Mouse (Mus musculus) adrenal gland (tissue): ENCODE results near the gene Dbr1.
"Not testable (repeated sequence)": the region's sequence is repeated elsewhere in the genome, so short reads cannot be mapped to it uniquely, and the experiment has no call there.

ENCODE experiments used
- intact Hi-C: fragments of 180-260 bp; cut with DNase I; formaldehyde crosslinking; loops from one replicate; pipeline ENCODE4 v1.15.1; 2025
- long read RNA-seq, 2 experiments: library from polyadenylated mRNA; unstranded; transcript quantifications; one replicate each; pipeline ENCODE4 v2.0.0; 2020; ENCODE audit warnings: borderline replicate concordance in 1 of 2; ENCODE audit not compliant: insufficient replicate concordance in 1 of 2

The Dbr1 gene
- long read RNA-seq, experiment 1, transcript Dbr1-201 (8 exons, 2,261 nt): major isoform, 15 of 17 reads
- long read RNA-seq, experiment 1, partial matches to known transcripts: 0 of 17 reads
- long read RNA-seq, experiment 1, other reads (novel, unspliced or antisense): 2 of 17 reads
- long read RNA-seq, experiment 2, transcript Dbr1-201 (8 exons, 2,261 nt): major isoform, 10 of 12 reads
- long read RNA-seq, experiment 2, partial matches to known transcripts: 0 of 12 reads
- long read RNA-seq, experiment 2, other reads (novel, unspliced or antisense): 2 of 12 reads

DNA sequence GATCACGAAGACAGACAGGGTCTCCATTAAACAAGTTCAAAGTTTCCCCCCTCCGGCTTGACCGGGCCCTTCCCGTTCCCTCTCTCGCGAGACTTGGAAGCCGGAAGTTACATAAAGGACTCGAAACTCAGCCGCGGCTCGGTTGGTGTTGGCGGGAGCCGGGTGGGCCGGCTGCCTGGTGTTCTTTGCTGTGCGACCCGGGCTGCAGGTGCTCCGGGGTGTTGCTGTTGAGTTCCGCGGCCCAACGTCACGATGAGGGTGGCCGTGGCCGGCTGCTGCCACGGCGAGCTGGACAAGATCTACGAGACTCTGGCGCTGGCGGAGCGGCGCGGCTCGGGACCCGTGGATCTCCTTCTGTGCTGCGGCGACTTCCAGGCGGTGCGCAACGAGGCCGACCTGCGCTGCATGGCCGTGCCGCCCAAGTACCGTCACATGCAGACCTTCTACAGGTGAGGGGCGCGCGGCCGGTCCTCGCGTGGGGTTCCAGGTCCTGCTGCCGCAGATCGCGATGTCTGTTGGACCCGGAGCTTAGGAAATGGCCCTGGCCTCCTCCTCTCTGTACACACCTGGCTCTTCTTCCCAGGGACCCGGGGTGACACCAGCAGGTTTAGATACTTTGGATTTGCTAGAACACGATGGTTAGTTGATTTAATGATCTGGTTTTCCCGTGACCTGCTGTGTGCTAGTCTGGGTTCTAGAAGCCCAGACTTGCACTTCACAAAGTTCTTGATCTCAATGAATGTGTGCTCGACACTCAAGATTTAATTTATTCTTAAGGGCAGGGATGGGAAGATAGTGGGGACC lies at the start of gene Dbr1:
Gene Dbr1 (plus strand): TSS at position 123 of the 804 bp plus-strand sequence.
- intact Hi-C loops: loop anchor here (10.0 kb wide), 1 partner anchor 331 kb away; the partner anchor contains the start of gene Cep70

DNA sequence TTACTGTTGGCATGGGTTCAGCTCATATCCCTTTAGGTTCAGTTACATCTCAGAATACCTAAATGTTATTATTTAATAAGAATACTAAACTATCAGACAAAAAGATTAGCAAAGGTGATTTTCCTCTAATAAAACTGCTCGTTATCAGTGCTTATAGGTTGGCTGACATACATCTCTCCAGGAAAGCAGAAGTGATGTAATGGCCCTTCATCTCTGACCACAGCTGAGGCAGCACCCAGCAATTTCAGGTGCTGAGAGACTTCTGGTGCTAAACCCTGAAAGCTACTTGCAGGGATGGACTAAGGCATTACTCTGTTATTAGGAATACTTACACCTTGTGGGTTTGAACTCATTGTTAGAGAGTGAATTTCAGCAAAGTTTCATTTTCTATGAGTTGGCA lies 43.7 kb upstream of the Dbr1 start:
- intact Hi-C loops: no loop called here

DNA sequence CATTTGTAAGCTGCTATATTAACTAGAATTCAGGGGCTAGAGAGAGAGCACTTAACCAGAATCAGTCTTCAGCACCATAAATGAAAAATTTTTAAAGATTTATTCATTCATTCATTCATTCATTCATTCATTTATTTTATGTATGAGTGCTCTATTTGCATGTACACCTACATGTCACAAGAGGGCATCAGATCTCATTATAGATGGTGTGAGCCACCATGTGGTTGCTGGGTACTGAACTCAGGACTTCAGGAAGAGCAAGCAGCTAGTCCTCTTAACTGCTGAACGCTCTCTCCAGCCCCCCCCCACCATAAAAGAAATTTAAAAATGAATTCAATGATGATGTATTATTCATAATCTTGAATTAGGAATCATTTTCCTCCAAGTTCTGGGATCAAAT lies 29.3 kb upstream of the Dbr1 start:
- intact Hi-C loops: no loop called here

DNA sequence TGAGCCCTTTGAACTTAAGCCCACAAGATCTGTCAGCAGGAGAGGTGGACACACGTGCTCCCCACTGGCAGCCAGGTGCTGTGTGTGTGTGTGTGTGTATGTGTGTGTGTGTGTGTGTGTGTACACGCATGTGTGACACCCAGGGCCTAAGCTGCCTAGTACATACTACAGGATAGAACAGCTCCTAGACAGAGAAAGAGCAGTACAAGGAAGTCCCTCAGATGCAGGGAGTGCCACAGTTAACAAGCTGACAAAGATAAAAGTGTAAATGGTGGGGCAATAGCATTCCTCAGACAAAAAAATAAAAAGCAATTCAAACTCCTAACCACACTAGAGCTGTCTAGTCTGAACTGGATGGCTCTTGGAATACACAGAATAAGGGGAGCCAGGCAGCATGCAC lies 23.5 kb upstream of the Dbr1 start:
- intact Hi-C loops: no loop called here

DNA sequence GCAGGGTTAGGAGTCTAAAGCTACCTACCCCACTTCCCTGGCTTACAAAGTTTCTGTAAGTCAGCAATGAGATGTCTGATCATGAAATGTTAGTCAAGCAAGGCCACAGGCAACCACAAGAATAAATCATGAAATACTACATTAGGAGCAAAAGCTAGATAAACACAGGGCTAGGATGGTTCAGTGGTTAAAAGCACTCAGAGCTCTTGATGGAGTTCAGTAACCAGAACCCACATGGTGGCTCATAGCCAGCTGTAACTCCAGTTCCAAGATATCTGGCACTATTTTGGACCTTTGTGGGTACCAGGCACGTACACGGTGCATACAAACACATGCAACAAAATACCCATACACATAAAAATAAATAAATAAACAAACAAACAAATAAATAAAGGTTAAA lies 22.6 kb upstream of the Dbr1 start:
- intact Hi-C loops: no loop called here

DNA sequence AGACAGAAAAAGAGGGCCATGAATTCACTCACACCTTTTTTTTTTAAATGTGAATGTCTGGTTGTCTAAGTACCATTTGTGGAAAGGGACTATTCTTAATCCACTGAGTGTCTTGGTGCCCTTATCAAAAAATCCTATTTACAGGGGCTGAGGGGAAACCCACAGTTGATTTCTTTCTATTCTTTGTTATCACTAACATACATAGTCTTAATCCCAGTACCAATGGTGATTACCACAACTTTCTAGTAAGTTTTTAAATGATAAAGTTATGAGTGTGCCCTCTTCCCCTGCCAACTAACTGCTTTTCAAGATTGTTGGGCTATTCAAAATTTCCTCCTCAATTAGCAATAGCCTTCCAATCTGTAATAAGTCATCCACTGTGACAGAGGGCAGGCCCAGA lies 21.5 kb upstream of the Dbr1 start:
- intact Hi-C loops: no loop called here

DNA sequence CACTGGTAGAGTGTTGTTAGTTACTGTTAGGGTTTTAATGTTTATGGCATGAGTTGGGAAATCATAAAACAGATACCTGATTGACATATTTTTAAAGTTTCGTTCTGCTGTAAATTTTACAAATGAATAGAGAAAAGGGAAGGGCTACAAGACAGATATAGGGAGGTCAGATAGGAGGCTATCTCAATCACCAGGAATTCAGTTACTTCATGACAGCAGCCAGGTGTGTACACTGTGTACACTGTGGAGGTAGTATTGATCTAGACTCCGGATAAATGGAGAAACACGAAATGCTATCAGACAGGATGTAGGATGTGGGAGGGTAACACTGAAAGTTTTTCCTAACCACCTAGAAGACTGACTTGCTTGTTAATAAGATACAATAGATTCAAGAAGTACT lies 20.3 kb upstream of the Dbr1 start:
- intact Hi-C loops: no loop called here

DNA sequence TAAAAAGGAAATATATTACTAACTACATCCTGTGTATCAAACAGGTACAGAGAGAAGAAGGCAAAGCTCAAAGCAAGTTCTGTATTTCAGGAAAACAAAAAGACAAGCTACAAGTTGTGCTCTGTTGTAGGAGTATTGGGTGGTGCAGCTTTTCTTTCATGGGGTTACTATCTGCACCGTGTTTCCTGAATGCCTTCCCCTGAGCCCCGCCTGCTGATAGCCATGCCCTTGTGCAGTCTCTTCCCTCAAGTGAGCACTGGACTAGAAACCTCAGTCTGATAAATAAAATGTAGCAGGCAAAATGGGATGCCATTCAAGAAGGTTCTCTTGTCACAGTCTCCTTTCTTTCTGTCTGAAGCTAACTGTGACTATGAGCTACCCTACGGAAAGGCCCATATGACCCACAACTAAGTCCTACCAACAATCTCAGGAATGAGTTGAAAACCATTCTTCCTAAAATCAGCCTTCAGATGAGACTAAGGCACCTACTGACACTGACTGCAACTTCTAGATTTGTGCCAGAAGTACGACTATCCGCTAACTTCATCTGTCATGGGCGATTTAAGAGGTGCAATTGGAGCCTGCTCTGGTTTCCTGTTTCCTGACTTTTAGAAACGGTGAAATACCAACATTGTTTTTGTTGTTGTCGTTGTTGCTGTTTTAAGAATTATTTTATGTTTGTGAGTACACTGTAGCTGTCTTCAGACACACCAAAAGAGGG lies 17.9 kb upstream of the Dbr1 start:
- intact Hi-C loops: no loop called here

DNA sequence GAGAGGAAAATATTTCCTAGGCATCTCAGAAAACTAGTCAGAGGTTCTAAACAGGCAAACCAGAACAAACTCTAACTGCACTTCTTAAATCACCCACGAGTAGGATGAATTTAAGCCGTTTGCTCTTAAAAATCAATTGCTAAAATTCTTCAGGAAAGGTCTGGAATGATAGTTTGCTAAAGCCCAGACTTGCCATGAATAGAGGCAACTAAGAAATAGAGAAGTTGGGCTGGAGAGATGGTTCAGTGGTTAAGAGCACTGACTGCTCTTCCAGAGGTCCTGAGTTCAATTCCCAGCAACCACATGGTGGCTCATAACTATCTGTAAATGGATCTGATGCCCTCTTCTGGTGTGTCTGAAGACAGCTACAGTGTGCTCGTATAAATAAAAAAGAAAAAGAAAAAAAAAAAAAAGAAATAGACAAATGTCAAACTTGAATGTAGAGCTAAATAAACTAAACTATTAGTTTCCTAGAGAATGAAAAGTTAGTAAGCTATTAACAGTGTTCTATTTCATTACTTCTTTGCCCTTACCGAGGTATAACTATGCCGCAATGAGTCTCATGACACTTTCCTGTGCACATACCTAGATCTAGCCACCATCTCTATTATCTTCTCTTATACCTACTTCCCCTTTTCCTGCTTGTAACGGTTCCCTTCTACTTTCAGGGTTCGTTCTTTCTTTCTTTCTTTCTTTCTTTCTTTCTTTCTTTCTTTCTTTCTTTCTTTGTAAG lies 16.6 kb upstream of the Dbr1 start:
- intact Hi-C loops: no loop called here

DNA sequence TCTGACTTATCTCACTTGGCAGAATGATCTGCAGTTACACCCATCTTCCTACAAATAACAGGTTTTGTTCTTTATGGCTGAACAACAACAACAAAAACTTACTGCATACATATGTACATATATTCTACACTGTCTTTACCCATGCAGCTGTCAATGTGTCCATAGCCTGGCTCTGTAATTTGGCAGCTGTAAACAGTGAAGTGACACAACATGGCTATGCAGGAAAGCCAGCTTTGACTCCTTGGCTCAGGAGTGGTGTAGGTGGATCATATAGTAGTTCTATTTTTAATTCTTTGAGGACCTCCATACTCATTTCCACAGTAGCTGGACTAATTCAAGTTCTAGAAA lies 16.1 kb upstream of the Dbr1 start:
- intact Hi-C loops: no loop called here

DNA sequence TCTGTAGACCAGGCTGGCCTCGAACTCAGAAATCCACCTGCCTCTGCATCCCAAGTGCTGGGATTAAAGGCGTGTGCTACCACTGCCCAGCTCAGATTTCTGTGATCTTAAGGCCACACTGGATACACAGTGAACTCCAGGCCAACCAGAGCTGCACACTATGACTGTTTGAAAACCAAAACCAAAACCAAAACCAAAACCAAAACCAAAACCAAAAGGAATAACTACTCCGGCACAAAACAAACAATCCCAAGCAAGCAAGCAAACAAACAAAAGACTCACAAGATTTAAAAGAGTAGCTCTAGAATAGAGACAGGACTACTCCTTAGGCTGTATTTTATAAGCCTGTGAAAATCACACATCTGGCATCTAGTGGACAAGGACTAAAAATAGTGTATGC lies 15.2 kb upstream of the Dbr1 start:
- intact Hi-C loops: no loop called here

DNA sequence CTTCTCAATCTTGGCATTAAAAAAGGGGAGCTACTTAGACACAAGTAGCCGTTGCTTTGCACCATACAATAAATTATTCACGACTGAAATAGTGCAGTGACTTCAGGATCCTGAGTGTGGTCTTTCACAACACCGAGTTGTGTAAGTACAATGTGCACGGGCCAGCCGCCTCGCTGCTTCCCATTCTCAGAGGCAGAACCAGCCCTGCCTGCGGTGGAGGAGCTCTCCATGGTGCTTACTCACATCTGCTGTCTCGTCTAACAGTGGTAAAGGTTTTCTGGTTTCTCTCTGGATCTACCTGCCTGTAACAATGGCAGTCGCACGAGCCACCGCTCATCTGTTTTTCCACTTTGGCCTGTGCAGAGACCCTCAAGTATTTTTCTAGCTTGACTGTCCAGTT lies 11.9 kb upstream of the Dbr1 start:
- intact Hi-C loops: no loop called here

DNA sequence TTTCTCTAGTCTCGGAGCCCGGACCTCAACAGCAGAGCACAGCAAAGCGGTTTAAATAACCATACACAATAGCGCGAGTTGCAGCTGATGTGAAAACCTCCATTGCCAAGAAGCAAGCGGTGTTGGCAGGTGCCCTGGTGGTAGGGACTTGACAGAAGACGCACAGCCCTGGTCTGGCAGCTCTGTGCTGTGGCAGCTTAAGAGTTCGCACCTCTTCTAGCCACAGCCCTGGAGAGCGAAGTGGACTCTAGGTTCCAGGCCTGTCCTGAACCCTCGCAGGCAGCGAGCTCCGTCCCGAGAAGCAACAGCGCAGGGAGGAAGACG lies 7.6 kb upstream of the Dbr1 start:
- intact Hi-C loops: no loop called here

DNA sequence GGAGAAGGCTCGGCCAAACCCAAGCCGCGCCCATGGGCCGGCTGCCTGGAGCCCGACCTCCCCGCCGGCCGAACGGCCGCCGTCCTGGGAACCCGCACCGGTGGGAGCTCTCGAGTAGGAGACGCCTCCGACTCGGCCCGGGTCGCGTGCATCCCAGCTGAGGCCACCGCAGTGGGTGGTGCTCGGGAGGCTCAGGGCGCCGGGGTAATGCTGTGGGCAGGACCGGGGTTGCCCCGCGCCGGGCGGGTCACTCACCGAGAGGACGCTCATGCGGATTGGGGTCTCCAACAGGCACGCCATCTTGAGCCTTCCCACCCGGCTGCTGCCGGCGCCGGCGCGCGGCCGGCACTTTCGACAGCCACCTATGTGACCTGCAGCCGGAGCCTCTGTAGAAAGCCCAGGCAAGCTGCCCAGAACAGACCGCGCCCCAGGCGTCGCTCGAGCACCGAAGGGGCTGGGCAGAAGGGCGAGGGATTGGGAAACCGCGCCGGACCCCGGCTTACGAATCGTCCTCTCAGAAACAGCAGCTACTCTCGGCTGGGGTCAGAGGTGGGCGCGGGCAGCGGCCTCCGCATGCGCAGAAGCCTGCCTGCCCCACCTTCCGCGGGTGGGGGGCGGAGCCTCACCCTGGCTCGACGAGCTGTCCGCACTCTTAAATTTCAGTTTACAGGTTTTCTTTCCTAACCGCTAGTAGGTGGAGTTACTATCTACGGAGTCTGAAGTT lies 7.1 kb upstream of the Dbr1 start, which contains the start of gene Armc8:
Gene Armc8 (minus strand): TSS at position 553 of the 724 bp plus-strand sequence.
- intact Hi-C loops: no loop called here

DNA sequence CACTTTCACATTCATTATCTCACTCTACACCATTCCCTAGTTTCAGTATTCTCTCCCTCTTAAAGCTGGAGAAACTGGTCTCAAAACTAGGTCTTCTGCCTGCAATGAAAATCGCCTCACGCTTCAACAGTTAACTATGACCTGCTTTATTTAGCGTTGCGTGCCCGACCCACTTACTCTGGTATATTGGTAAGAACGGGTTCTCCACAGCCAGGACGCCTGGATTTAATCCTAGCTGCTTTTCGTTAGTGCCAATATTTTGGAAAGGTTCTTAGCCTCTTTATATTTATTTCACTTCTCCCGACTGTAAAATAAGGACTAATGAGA lies 6.6 kb upstream of the Dbr1 start:
- intact Hi-C loops: no loop called here

DNA sequence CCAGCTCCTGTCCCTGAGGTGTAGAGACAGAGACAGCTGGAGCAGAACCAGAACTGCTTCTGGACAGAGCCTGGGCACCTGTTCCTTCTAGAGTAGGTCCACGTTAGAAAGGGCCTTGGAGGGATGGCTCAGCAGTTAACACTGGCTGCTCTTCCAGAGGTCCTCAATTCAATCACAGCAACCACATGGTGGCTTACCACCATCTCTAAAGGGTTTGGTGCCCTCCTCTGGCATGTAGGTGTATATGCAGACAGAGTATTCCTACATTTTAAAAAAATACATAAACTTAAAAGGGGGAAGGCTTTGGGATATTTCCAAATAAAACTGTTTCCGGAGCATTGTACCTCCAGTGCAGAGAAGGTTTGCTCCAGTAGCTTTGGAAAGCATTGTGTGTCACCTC lies 5.1 kb downstream of the Dbr1 start:
- intact Hi-C loops: no loop called here

DNA sequence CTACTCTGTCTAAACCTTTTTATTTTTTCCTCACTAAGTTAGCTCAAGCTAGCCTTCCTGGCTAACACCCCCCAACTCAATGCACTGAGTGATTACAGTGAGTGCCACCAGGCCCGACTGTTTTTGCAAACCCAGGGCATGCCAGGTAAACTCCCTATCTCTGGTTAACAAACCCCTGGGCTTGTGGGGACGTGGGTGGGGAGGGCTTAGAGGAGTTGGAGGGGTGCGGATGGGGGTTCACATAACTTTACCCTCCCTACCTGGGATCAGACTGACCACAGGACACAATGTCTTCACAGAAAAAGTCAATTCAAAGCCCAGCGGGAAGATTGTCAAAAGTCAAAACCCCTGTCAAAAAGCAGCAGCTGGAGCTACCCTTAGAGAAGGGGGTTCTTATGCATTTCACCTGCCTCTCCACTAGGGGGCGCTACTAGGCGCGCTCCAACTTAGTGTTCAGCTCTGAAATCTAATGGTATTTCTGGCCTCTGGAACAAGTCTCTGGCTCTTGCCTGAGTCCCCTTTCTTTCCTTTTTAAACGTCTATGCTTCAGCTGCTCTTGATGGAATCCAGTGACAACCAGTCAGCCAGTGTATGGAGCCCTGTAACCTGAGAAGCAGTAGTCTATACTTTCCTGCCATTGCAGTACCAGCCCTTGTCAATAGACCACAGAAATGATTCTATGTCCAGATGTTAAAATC lies 12.1 kb downstream of the Dbr1 start:
- intact Hi-C loops: loop anchor here (2.0 to 5.0 kb wide), 2 partner anchors 40 to 75 kb away; partner anchors contain the start of gene Dzip1l

DNA sequence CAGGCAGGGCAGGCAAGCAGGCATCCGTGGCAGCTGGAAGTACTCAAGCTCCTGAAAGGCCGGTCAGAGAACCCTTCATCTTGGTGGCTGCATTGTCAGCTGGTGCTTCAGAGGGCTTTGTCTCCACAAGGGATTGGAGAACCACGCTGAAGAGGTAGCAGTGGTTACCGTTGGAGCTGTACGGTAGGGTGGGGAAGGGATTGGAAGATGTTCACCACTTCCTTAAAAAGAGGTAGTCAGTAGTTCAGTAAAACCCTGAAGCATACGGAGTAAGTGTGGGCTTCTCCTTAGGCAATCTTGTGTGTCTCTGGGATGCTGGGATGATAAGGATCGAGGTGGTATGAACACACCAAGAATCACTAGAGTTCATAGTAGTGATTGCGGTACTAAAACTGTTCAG lies 15.5 kb downstream of the Dbr1 start:
- intact Hi-C loops: no loop called here

DNA sequence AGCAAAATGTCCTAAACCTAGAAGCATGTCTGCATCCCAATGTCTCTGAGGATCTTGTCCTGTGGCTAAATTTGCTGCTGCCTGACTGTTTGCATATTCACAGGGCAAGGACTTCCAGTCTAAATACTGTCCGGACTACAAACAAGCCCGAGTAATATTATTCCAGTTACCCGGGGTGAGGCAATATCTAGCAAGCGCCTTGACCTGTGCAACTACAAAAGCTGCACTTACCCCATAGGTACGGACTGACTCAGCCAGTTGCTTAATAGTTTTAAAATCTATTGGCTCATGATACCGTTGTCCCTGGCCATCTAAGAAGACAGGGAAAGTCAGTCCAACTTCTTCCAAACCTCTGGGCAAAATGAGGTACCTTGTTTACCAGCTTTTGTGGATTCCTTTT lies 23.5 kb downstream of the Dbr1 start:
- intact Hi-C loops: not testable (repeated sequence)

DNA sequence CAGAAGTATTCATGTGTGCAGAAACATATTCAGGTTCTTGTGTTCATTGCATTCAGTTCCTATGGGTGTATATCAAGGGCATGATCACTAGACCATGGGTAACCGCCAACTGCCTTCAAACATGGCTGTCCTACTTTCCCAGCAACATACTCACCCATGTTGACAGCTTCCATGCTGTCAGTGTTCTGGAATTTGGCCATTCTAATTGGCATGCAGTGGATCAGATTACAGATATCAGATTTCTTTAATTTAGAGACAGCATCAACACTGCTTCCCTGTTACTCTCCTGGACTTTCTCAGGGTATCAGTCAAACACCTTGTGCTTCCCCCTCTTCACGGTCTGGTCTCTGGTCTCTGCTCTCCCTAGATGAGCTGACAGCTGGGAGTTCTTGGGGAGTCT lies 28.0 kb downstream of the Dbr1 start:
- intact Hi-C loops: no loop called here

DNA sequence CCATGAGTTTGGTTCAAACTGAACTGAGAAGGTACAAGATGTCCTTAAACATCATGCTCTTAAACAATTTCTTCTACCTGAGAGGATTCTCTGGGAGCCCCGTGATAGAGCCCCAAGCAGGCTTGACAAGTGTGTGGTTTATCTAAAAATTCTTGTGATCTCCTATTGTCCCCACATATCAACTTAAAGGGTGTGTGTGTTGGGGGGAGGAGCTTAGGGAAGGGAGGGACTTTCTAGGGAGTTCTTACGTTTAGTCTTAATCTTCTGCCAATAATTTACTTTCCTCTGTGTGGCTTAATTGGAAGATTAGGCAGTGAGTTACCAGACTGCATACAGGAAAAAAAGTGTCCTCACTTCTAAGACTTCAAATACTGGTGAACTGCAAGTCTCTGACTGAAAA lies 36.6 kb downstream of the Dbr1 start, which contains the start of gene A4gnt:
Gene A4gnt (plus strand): TSS at position 301 of the 400 bp plus-strand sequence.
- intact Hi-C loops: no loop called here
